25 mouse cellular contexts compared by ENCODE assay signal in genomic region chr11:75853067-75853636, GRCm38 (mm10). TPM values are rescaled to one million over a fixed set of nuclear protein-coding genes. Genes with fewer than 3 reads are reported as not detected.
A peak's percentile ranks its signal among the peaks of the same experiment; 100 is the strongest.
DNase-seq lines count a peak whose midpoint lies in the region; ATAC-seq and TF ChIP-seq lines count a peak whose summit lies in the region.
"Had no signal": no experiment of that assay in that cellular context is flagged by ENCODE, and none has a peak within 500 bp of the region (broad histone marks: within the 10 kb centered on the region; RNA-seq: fewer than 3 reads in every experiment).

No protein-coding gene starts in this region.

- no peaks in the 10 kb centered on the region for H3K9me3 ChIP-seq in forebrain, embryonic 12.5 days
- no peaks in the 10 kb centered on the region for H3K9me3 ChIP-seq in forebrain, embryonic 16.5 days (ENCODE audit: control insufficient read depth, low read length)
- H3K9me3 ChIP-seq in megakaryocyte, embryonic 14.5 days = no peaks in the 10 kb centered on the region
- no peaks in the 10 kb centered on the region for H3K9me3 ChIP-seq in stomach, embryonic 15.5 days
- H3K9me3 ChIP-seq in stomach, postnatal 0 days (ENCODE audit: control insufficient read depth, low read length) = no peaks in the 10 kb centered on the region
- H3K9me3 ChIP-seq: embryonic facial prominence, embryonic 13.5 days; forebrain, embryonic 10.5 days; G1E; hindbrain, embryonic 15.5 days; intestine, embryonic 15.5 days; liver, embryonic 12.5 days; neural tube, embryonic 12.5 days had no signal

- H3K27ac ChIP-seq in forebrain, embryonic 12.5 days = peak overlapping the region; percentile 33; the same call in 1 of the 2 replicates
- H3K27ac ChIP-seq in forebrain, embryonic 16.5 days (ENCODE audit: low read length) = no peak overlapping the region
- no peak overlapping the region for H3K27ac ChIP-seq in stomach, embryonic 15.5 days
- H3K27ac ChIP-seq in stomach, postnatal 0 days (replicated peaks) = no peak overlapping the region
- H3K27ac ChIP-seq: embryonic facial prominence, embryonic 13.5 days; forebrain, embryonic 10.5 days; hindbrain, embryonic 15.5 days; intestine, embryonic 15.5 days; kidney, postnatal 0 days; liver, embryonic 12.5 days had no signal

- 83% methylated on average over 10 of the region's 10 CpGs for WGBS in forebrain, embryonic 12.5 days
- WGBS in forebrain, embryonic 16.5 days = 89% methylated on average over 10 of the region's 10 CpGs
- WGBS in stomach, embryonic 15.5 days = 88% methylated on average over 10 of the region's 10 CpGs
- WGBS in stomach, postnatal 0 days = 86% methylated on average over 10 of the region's 10 CpGs

- peaks cover 7% of the 10 kb centered on the region; the same call in 1 of the 2 replicates for H3K4me1 ChIP-seq in forebrain, embryonic 12.5 days
- no peaks in the 10 kb centered on the region for H3K4me1 ChIP-seq in forebrain, embryonic 16.5 days (replicated peaks; ENCODE audit: control insufficient read depth, insufficient read depth, low read length)
- peaks cover 80% of the 10 kb centered on the region for H3K4me1 ChIP-seq in megakaryocyte, embryonic 14.5 days
- no peaks in the 10 kb centered on the region for H3K4me1 ChIP-seq in stomach, embryonic 15.5 days
- H3K4me1 ChIP-seq in stomach, postnatal 0 days (replicated peaks; ENCODE audit: control insufficient read depth, insufficient read depth) = no peaks in the 10 kb centered on the region
- H3K4me1 ChIP-seq: intestine, embryonic 15.5 days; liver, embryonic 12.5 days; neural tube, embryonic 12.5 days had no signal

- no peak for TF ChIP-seq EP300 in stomach, postnatal 0 days (optimal IDR thresholded peaks at IDR 0.05)

- DNase-seq in stomach, postnatal 0 days (ENCODE audit: low spot score) = no peak
- no peak for DNase-seq in layer of hippocampus, adult 8-10 months (ENCODE audit: low spot score in 2 of 2)
- DNase-seq in retina, embryonic 14.5 days (ENCODE audit: low spot score) = no peak
- DNase-seq: cerebellum, adult 11-12 months; cerebellum, adult 9-11 months; embryo, embryonic 11 days; gastrocnemius, postnatal 14 days; kidney, postnatal 4 days; layer of hippocampus, postnatal 36 days had no signal

- ATAC-seq in forebrain, embryonic 12.5 days (ENCODE audit: low FRiP score) = no peak
- no peak for ATAC-seq in forebrain, embryonic 16.5 days
- no peak for ATAC-seq in megakaryocyte, adult 5-6 weeks (ENCODE audit: poor library complexity, severe bottlenecking)
- 0 out of 2 replicates have a peak, but pooled peaks have one; percentile 30 for ATAC-seq in stomach, embryonic 15.5 days (ENCODE audit: insufficient read depth, low FRiP score, low read depth)
- no peak for ATAC-seq in stomach, postnatal 0 days (ENCODE audit: low FRiP score, low TSS enrichment)
- ATAC-seq: intestine, embryonic 15.5 days; liver, postnatal 0 days; Patski had no signal

- H3K4me3 ChIP-seq in forebrain, embryonic 12.5 days (replicated peaks) = no peak overlapping the region
- H3K4me3 ChIP-seq in forebrain, embryonic 16.5 days (replicated peaks; ENCODE audit: low read length) = no peak overlapping the region
- peak overlapping the region; percentile 29 for H3K4me3 ChIP-seq in megakaryocyte, embryonic 14.5 days (replicated peaks)
- H3K4me3 ChIP-seq in stomach, embryonic 15.5 days (replicated peaks) = no peak overlapping the region
- H3K4me3 ChIP-seq in stomach, postnatal 0 days (ENCODE audit: low read depth, low read length) = no peak overlapping the region
- H3K4me3 ChIP-seq: embryonic facial prominence, embryonic 13.5 days; forebrain, embryonic 10.5 days; hindbrain, embryonic 15.5 days; intestine, embryonic 15.5 days; liver, embryonic 12.5 days; neural tube, embryonic 12.5 days had no signal

- H3K36me3 ChIP-seq in forebrain, embryonic 12.5 days (replicated peaks) = no peaks in the 10 kb centered on the region
- H3K36me3 ChIP-seq in forebrain, embryonic 16.5 days (ENCODE audit: control insufficient read depth, insufficient read depth) = no peaks in the 10 kb centered on the region
- H3K36me3 ChIP-seq in megakaryocyte, embryonic 14.5 days (replicated peaks; ENCODE audit: low read length) = no peaks in the 10 kb centered on the region
- H3K36me3 ChIP-seq in stomach, embryonic 15.5 days = no peaks in the 10 kb centered on the region
- H3K36me3 ChIP-seq in stomach, postnatal 0 days (ENCODE audit: control insufficient read depth, insufficient read depth, low read length) = no peaks in the 10 kb centered on the region
- H3K36me3 ChIP-seq: embryonic facial prominence, embryonic 13.5 days; forebrain, embryonic 10.5 days; G1E; hindbrain, embryonic 15.5 days; intestine, embryonic 15.5 days; liver, embryonic 12.5 days; neural tube, embryonic 12.5 days had no signal

- H3K9ac ChIP-seq in forebrain, embryonic 12.5 days = no peak overlapping the region
- H3K9ac ChIP-seq in forebrain, embryonic 16.5 days (replicated peaks; ENCODE audit: low read depth, low read length) = no peak overlapping the region
- no peak overlapping the region for H3K9ac ChIP-seq in stomach, embryonic 15.5 days
- H3K9ac ChIP-seq in stomach, postnatal 0 days (ENCODE audit: low read length) = no peak overlapping the region
- H3K9ac ChIP-seq: hindbrain, embryonic 15.5 days; intestine, embryonic 15.5 days; liver, embryonic 12.5 days; liver, postnatal 0 days; neural tube, embryonic 12.5 days had no signal

- no peaks in the 10 kb centered on the region; the same call in 1 of the 2 replicates for H3K27me3 ChIP-seq in forebrain, embryonic 12.5 days
- no peaks in the 10 kb centered on the region for H3K27me3 ChIP-seq in forebrain, embryonic 16.5 days (replicated peaks; ENCODE audit: control insufficient read depth, insufficient read depth, low read length)
- no peaks in the 10 kb centered on the region for H3K27me3 ChIP-seq in megakaryocyte, embryonic 14.5 days (replicated peaks)
- H3K27me3 ChIP-seq in stomach, embryonic 15.5 days (replicated peaks) = no peaks in the 10 kb centered on the region
- H3K27me3 ChIP-seq in stomach, postnatal 0 days (ENCODE audit: control insufficient read depth, insufficient read depth, low read length) = no peaks in the 10 kb centered on the region
- H3K27me3 ChIP-seq: embryonic facial prominence, embryonic 13.5 days; hindbrain, embryonic 15.5 days; intestine, embryonic 15.5 days; liver, embryonic 12.5 days; neural tube, embryonic 12.5 days; Patski had no signal

- no peak overlapping the region for H3K4me2 ChIP-seq in forebrain, embryonic 12.5 days
- no peak overlapping the region for H3K4me2 ChIP-seq in forebrain, embryonic 16.5 days (ENCODE audit: low read length)
- no peak overlapping the region for H3K4me2 ChIP-seq in stomach, embryonic 15.5 days
- no peak overlapping the region for H3K4me2 ChIP-seq in stomach, postnatal 0 days (replicated peaks; ENCODE audit: low read depth)
- H3K4me2 ChIP-seq: embryonic facial prominence, embryonic 13.5 days; hindbrain, embryonic 15.5 days; intestine, embryonic 15.5 days; liver, embryonic 12.5 days; neural tube, embryonic 12.5 days had no signal

- no peak for TF ChIP-seq CTCF in stomach, postnatal 0 days (IDR thresholded peaks at IDR 0.05; ENCODE audit: low read depth)

RNA-seq across cellular contexts. Expression of gene Doc2b, which starts 57.3 kb away (rescaled TPM):
- polyA plus RNA-seq in forebrain, embryonic 12.5 days (2016; fragmentation: Nextera tagmentation; extraction: Ambion mirVana) = 0.26 and 0.46 TPM in 2 replicates
- 2.3 and 3.0 TPM in 2 replicates for polyA plus RNA-seq in forebrain, embryonic 16.5 days (2015; fragmentation: Nextera tagmentation; extraction: Ambion mirVana)
- polyA plus RNA-seq in megakaryocyte, embryonic 14.5 days (2012; ENCODE audit: insufficient read depth, low replicate concordance) = not detected in 2 replicates
- total RNA-seq in megakaryocyte, adult 5-6 weeks (2015) = not detected in 2 replicates
- not detected in 2 replicates for total RNA-seq in megakaryocyte, adult 5-6 weeks (2017)
- polyA plus RNA-seq in stomach, embryonic 15.5 days (2015; fragmentation: Nextera tagmentation; extraction: Ambion mirVana) = 1.4 and 1.5 TPM in 2 replicates
- 0.65 and 0.75 TPM in 2 replicates for polyA plus RNA-seq in stomach, postnatal 0 days (2015; fragmentation: Nextera tagmentation; extraction: Ambion mirVana)
- total RNA-seq in layer of hippocampus, adult 8-10 months (2022) = 100 to 1,000 TPM in 2 of 4 experiments, 10 to 100 TPM in 2; 60.4 to 104 (median 86.0) TPM
- total RNA-seq: G1E; granulocyte monocyte progenitor cell, adult 5-6 weeks had no signal
- polyA plus RNA-seq: G1E; liver, postnatal 0 days had no signal
